Mouse (Mus musculus) stomach, postnatal 0 days (tissue): ENCODE data around the gene Ccl6.

Experiments used
- CTCF ChIP-seq: IDR thresholded peaks from 2 replicates; pipeline ENCODE4 v1.5.1; 2016; ENCODE audit warnings: antibody characterized with exemption, low read depth, mild to moderate bottlenecking, moderate library complexity
- EP300 ChIP-seq: optimal IDR thresholded peaks from 2 replicates; pipeline ENCODE3; 2016; ENCODE audit warnings: antibody characterized with exemption

GRCm38 (mm10) chr11:83623586-83623985 is 30.7 kb upstream of the Ccl6 start:
- TF ChIP-seq CTCF (no peak), EP300 (no peak)
